Mouse (Mus musculus) G1E (cell line): Measurements from ENCODE around the gene Trex1.

Experiments used
- CTCF ChIP-seq: IDR thresholded peaks from 2 replicates; pipeline ENCODE4 v1.5.1; 2012; ENCODE audit warnings: low read depth, low read length, inconsistent platforms, mixed read lengths
- GATA1 ChIP-seq: IDR thresholded peaks from 2 replicates; pipeline ENCODE4 v1.6.1; 2012; ENCODE audit warnings: borderline replicate concordance, low read length, inconsistent platforms, mixed read lengths
- POLR2AphosphoS5 ChIP-seq: IDR thresholded peaks from 2 replicates; pipeline ENCODE4 v1.6.1; 2012; ENCODE audit warnings: low read depth, low read length, inconsistent platforms; ENCODE audit not compliant: insufficient replicate concordance

- TF ChIP-seq CTCF (no peak), GATA1 (no peak), POLR2AphosphoS5 (no peak)
Observed at GRCm38 (mm10) chr9:109051011-109051501, 8.5 kb downstream of the Trex1 start.
